Mouse (Mus musculus) midbrain, embryonic 16.5 days (tissue): ENCODE results near the gene Fam19a4. TPM values are rescaled to one million over a fixed set of nuclear protein-coding genes. Genes with fewer than 3 reads are reported as not detected.

Experiments used
- ATAC-seq: fragments of 200-750 bp; cut with Nextera tagmentation; 2 replicates; pipeline ENCODE4 v1.8.0; 2017; ENCODE audit warnings: moderate TSS enrichment
- H3K27ac ChIP-seq: fragments of 300-500 bp; sonication (generic); 2 replicates; pipeline ENCODE4 v1.5.1; 2014; ENCODE audit warnings: mild to moderate bottlenecking, low read length, mixed read lengths
- H3K27me3 ChIP-seq: fragments of 300-500 bp; sonication (generic); 2 replicates; pipeline ENCODE4 v1.6.1; 2014; ENCODE audit warnings: low read depth, low read length, mixed read lengths; ENCODE audit not compliant: control insufficient read depth, insufficient read depth
- H3K36me3 ChIP-seq: fragments of 300-500 bp; sonication (generic); 2 replicates; pipeline ENCODE4 v1.6.1; 2014; ENCODE audit warnings: mild to moderate bottlenecking, low read length, moderate library complexity, mixed read lengths; ENCODE audit not compliant: control insufficient read depth, insufficient read depth
- H3K4me1 ChIP-seq: fragments of 300-500 bp; sonication (generic); 2 replicates; pipeline ENCODE4 v1.6.1; 2014; ENCODE audit warnings: mild to moderate bottlenecking, low read length, mixed read lengths; ENCODE audit not compliant: control insufficient read depth, insufficient read depth
- H3K4me2 ChIP-seq: fragments of 300-500 bp; sonication (generic); 2 replicates; pipeline ENCODE4 v1.6.1; 2014; ENCODE audit warnings: mild to moderate bottlenecking, low read length, mixed read lengths
- H3K4me3 ChIP-seq: fragments of 300-500 bp; sonication (generic); 2 replicates; pipeline ENCODE4 v1.5.1; 2014; ENCODE audit warnings: low read depth, mild to moderate bottlenecking, low read length, moderate library complexity, mixed read lengths
- H3K9ac ChIP-seq: fragments of 300-500 bp; sonication (generic); 2 replicates; pipeline ENCODE4 v1.6.1; 2014; ENCODE audit warnings: low read depth, low read length, mixed read lengths
- H3K9me3 ChIP-seq: fragments of 300-500 bp; sonication (generic); replicated peaks from 2 replicates; pipeline ENCODE4 v1.6.1; 2014; ENCODE audit warnings: mild to moderate bottlenecking, low read length, mixed read lengths; ENCODE audit not compliant: control insufficient read depth, poor library complexity, severe bottlenecking
- WGBS: fragments of 180-500 bp; shearing (Covaris S2); extraction: QIAGEN DNeasy Blood & Tissue Kit; methylation state at CpG from one replicate; pipeline ENCODE4 v1.1.7; 2014; 5-methylcytosine and 5-hydroxymethylcytosine counted together
- polyA plus RNA-seq: library from polyadenylated mRNA; unstranded; fragments of >200 nt; fragmentation: Nextera tagmentation; extraction: Ambion mirVana; gene quantifications from 2 replicates; pipeline ENCODE4 v1.2.1, GENCODE M21; 2015

Gene Fam19a4
- polyA plus RNA-seq, 1 experiment from 2014 or later: 6.5 TPM

DNA sequence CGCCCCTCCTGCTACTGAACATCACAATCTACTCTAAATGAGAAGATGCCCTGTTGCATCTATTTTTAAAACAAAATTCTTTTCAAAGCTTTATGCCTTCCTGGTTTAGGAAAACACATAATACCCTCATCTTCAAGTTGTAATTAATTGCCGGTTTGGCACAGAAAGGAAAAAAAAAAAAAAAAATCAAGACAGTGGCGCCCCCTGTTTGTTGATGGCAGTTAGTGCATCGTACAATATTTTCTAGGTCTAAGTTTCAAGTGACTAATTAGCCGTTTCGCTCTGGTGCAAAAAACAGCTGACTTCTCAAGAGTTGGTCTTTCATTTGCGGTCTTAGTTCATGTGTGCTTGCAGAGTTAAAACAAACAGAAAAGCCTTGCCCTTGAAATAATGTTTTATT, 207.1 kb downstream of the Fam19a4 start:
- Histone ChIP-seq H3K4me2 (no peak overlapping the region), H3K27ac (no peak overlapping the region), H3K4me3 (no peak overlapping the region), H3K9me3 (no peaks in the 10 kb centered on the region), H3K4me1 (no peaks in the 10 kb centered on the region), H3K27me3 (no peaks in the 10 kb centered on the region), H3K36me3 (no peaks in the 10 kb centered on the region), H3K9ac (no peak overlapping the region)
- WGBS: 73% methylated on average over 7 of the region's 7 CpGs
- ATAC-seq: no peak

DNA sequence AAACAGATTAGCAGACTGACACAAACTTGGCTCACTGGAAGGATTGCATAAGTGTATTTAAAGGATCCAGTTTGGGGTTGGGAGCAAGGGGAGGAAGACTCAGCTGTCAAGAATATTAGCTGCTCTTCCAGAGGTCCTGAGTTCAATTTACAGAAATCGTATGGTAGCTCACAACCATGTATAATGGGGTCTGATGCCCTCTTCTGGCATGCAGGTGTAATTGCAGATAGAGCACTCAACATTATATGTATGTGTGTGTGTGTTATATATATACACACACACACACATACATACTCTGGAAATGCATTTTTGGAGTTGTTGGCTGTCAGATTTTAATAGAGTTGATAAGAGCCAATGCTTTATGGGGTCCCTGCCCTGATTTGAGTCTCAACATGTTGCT, 216.3 kb downstream of the Fam19a4 start:
- H3K27me3 ChIP-seq: no peaks in the 10 kb centered on the region
- H3K9me3 ChIP-seq: no peaks in the 10 kb centered on the region
- no peak overlapping the region for H3K9ac ChIP-seq
- ATAC-seq: no peak
- no peak overlapping the region for H3K4me2 ChIP-seq
- no peak overlapping the region for H3K27ac ChIP-seq
- WGBS: 48% methylated on average over 1 of the region's 1 CpGs
- no peaks in the 10 kb centered on the region for H3K4me1 ChIP-seq
- no peaks in the 10 kb centered on the region for H3K36me3 ChIP-seq
- H3K4me3 ChIP-seq: no peak overlapping the region

DNA sequence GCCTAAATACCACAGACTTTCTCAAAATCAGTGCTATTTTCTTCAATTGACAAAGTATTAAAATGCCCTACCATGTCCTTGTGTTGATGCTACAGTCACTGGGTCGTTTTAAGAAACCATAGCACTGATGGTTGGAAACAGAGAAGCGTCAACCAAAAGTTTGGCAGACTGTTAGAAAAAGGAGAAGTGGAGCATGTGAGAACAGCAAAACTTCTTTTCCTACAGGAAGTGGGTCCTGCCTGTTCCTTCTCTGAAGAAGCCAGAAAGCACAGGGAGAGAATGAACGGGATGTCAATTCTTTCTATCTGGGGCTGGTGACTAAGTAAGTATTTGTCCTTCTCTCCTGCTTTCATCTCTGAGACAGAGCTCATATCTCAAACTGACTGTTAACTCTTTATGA, 219.6 kb downstream of the Fam19a4 start:
- no peaks in the 10 kb centered on the region for H3K27me3 ChIP-seq
- no peaks in the 10 kb centered on the region for H3K9me3 ChIP-seq
- H3K36me3 ChIP-seq: no peaks in the 10 kb centered on the region
- H3K4me3 ChIP-seq: no peak overlapping the region
- no peak overlapping the region for H3K27ac ChIP-seq
- no peaks in the 10 kb centered on the region for H3K4me1 ChIP-seq
- 87% methylated on average over 3 of the region's 3 CpGs for WGBS
- no peak for ATAC-seq
- no peak overlapping the region for H3K4me2 ChIP-seq
- no peak overlapping the region for H3K9ac ChIP-seq

DNA sequence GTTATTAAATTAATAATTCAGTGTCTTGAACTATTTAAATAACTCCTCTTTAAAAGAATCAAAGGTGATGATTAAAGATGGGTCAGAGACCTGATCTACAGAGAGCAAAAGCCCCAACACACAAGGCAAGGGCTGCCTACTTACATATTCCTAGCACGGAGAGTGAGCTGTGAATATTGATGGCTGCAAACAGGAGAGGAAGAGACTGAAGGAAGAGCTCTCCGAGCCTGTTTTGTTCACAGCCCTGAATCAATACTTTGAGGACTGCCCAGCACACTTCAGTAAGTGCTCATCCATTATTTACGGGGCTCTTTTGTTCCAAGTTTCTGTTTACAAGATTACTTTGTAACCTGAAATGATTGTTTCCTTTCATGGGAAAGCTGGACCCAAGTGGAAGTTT, 233.6 kb downstream of the Fam19a4 start:
- no peak for ATAC-seq
- Histone ChIP-seq H3K27ac (no peak overlapping the region), H3K9me3 (no peaks in the 10 kb centered on the region), H3K4me2 (no peak overlapping the region), H3K4me1 (no peaks in the 10 kb centered on the region), H3K4me3 (no peak overlapping the region), H3K9ac (no peak overlapping the region), H3K27me3 (no peaks in the 10 kb centered on the region), H3K36me3 (no peaks in the 10 kb centered on the region)
- 20% methylated on average over 3 of the region's 3 CpGs for WGBS

DNA sequence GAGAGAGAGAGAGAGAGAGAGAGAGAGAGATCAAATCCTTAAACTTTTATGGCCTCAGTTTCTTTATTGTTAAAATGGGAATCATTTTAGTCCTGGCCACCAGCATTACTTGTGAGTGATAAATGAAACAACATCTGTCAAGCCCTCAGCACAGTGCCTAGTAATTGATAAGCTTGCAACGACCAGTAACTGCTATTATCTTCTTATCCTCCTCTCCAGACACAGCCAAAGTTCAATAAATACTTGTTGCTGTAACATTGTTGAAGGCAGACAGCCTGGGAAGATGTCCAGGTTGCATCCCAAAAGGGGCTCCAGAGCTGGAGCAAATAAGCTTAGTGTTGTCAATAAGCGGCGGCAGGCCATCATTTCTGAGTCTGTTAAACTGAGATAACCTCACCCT, 257.2 kb downstream of the Fam19a4 start:
- no peak overlapping the region for H3K4me3 ChIP-seq
- no peaks in the 10 kb centered on the region for H3K9me3 ChIP-seq
- H3K9ac ChIP-seq: no peak overlapping the region
- H3K4me1 ChIP-seq: no peaks in the 10 kb centered on the region
- ATAC-seq: no peak; the same call in 1 of the 2 replicates
- WGBS: 74% methylated on average over 3 of the region's 3 CpGs
- H3K27me3 ChIP-seq: no peaks in the 10 kb centered on the region
- no peak overlapping the region for H3K27ac ChIP-seq
- H3K36me3 ChIP-seq: no peaks in the 10 kb centered on the region
- no peak overlapping the region for H3K4me2 ChIP-seq

DNA sequence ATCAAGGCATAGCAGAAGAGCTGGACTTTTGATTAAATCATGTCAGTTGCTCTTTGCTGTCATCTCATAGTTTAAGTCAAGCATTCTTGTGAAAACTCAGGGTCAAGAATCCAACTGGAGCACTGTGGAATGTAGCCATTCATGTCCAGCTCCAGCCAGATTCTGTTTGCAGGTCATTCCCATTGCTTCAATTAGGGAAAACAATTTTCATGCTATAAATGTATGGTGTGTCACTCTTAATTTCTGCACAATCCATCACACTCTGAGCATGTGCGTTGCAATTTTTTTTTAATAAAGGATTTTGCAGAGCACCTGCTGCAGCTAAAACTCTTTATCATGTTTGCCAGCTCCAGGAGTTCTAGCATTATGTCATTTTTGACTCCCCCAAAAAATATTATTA, 261.5 kb downstream of the Fam19a4 start:
- WGBS: 89% methylated on average over 1 of the region's 1 CpGs
- ATAC-seq: no peak
- no peaks in the 10 kb centered on the region for H3K9me3 ChIP-seq

DNA sequence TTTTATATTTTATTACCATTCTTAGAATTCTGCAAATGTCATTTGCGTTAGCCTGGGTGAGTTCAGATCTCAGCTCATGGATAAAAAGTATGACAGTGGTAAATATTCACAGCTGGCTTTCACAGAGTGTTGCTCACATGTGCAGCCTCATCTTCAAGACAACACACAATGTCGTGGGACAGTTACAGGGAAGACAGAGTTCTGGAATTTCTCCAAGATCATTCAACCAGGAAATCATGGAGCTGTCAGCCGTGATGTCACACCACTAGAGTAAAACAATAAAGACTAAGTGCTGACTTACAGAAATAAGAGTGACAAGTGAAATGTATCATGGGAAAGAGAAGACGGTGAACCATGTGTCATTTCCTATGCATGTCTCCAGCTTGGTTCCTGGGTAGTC, 262.8 kb downstream of the Fam19a4 start:
- Histone ChIP-seq H3K4me1 (no peaks in the 10 kb centered on the region), H3K9me3 (no peaks in the 10 kb centered on the region), H3K27ac (no peak overlapping the region), H3K4me3 (no peak overlapping the region), H3K36me3 (no peaks in the 10 kb centered on the region), H3K4me2 (no peak overlapping the region), H3K27me3 (no peaks in the 10 kb centered on the region), H3K9ac (no peak overlapping the region)
- ATAC-seq: no peak
- 84% methylated on average over 4 of the region's 4 CpGs for WGBS

More for the DNA sequence above, 261.5 kb downstream of the Fam19a4 start:
- H3K27ac ChIP-seq: no peak overlapping the region
- no peak overlapping the region for H3K9ac ChIP-seq
- no peak overlapping the region for H3K4me3 ChIP-seq
- H3K4me2 ChIP-seq: no peak overlapping the region
- H3K36me3 ChIP-seq: no peaks in the 10 kb centered on the region
- H3K27me3 ChIP-seq: no peaks in the 10 kb centered on the region
- no peaks in the 10 kb centered on the region for H3K4me1 ChIP-seq

Other genes starting within 250 kb of the Fam19a4 start
- gene Eogt, start 88.8 kb upstream of the Fam19a4 start, polyA plus RNA-seq: 13.9 and 15.1 TPM in 2 replicates
- gene Tmf1, start 118.7 kb upstream of the Fam19a4 start, polyA plus RNA-seq: 35.6 and 40.4 TPM in 2 replicates
- gene Uba3, start 145.2 kb upstream of the Fam19a4 start, polyA plus RNA-seq: 90.2 and 92.9 TPM in 2 replicates
- 149 and 160 TPM in 2 replicates for gene Arl6ip5, start 150.3 kb upstream of the Fam19a4 start, polyA plus RNA-seq
- gene Lmod3, start 192.3 kb upstream of the Fam19a4 start, polyA plus RNA-seq: 0.09 TPM in 1 of 2 replicates, not detected in the other